Mouse (Mus musculus) spleen, adult 12 weeks (tissue): ENCODE results near the gene Kbtbd12.

Source experiments
- DNase-seq: peaks from one replicate; pipeline ENCODE4 v3.0.0; 2022; ENCODE audit warnings: low spot score

Gene Kbtbd12

DNA sequence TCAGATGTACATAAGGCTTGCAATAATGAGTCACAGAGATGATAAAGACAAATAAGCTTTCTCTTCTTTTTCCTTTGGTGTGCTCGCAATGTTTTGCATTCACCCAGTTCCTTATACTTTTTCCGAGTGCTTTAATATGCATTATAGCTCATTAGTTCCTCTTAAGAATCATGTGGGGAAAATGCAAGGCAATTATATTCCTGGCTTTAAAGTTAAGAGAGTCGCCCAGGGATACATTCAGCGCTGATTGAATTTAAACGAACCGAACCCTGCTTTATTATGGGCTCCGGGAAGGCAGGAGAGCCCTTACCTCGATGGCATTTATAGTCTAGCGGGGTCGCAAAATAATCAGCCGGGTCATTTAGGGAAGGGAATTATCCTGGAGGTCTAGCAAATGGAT is 10.8 kb downstream of the Kbtbd12 start:
- DNase-seq = no peak

DNA sequence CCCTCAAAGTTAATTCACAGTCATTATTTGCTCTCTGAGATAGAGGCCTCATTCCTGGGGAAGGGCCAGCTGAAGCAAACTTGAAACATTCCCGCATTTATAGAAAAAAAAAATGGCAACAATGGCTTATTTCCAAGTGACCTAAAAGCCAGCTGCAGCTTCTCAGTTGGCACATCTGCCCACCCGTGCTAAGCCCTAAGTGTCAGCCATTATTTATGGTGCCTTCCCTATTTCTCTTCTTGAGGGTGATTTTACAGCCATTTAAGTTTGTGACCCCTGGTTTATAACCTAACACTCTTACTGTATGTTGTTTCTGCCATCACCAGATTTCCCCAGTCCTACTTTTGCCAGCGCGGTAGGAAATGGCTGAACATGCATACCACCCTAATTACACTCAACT is 11.3 kb downstream of the Kbtbd12 start:
- DNase-seq = no peak

GRCm38 (mm10) chr6:88621816-88622481 is 15.8 kb downstream of the Kbtbd12 start:
- no peak for DNase-seq

GRCm38 (mm10) chr6:88619542-88619941 is 18.2 kb downstream of the Kbtbd12 start:
- DNase-seq = no peak

GRCm38 (mm10) chr6:88615352-88615751 is 22.4 kb downstream of the Kbtbd12 start:
- DNase-seq = no peak

DNA sequence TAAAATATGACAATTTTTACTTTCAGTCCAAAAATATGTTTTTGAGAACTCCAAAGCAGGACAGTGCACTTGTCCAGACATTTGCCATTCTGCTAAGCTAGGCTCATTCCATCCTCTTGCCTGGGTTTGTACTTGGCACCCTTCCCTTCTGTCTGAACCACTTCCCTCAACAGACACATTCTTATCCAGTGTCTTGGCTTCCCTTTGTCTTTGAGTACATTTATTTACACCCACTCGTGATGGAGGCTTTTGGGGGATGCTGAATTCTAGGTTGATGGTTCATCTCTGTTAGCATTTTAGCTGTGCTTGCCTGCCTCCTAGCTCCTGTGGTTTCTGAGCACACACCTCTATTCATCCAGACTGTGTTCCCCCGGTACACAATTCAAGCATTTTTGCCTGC is 31.3 kb downstream of the Kbtbd12 start:
- DNase-seq = no peak

GRCm38 (mm10) chr6:88605715-88606114 is 32.0 kb downstream of the Kbtbd12 start:
- DNase-seq = no peak

DNA sequence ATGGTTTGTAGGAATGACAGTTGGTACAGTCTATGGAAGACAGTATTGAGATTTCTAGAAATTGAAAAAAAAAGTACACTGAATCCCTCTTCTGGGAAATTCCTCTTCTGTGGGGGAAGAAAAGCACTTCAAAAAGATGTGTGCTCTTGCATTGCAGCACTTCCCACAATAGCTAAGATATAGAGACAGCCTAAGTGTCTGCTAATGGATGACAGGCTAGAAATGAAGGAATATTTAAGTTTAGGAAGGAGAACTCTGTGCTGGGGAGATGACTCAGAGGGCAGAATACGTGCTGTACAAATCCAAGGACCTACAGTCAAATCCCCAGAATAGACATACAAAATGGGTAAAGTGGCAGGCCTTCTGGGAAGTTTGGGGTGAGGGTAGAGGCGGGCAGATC is 32.5 kb downstream of the Kbtbd12 start:
- DNase-seq = no peak

- no peak for DNase-seq
Measured at GRCm38 (mm10) chr6:88596108-88596507, 41.6 kb downstream of the Kbtbd12 start.

DNA sequence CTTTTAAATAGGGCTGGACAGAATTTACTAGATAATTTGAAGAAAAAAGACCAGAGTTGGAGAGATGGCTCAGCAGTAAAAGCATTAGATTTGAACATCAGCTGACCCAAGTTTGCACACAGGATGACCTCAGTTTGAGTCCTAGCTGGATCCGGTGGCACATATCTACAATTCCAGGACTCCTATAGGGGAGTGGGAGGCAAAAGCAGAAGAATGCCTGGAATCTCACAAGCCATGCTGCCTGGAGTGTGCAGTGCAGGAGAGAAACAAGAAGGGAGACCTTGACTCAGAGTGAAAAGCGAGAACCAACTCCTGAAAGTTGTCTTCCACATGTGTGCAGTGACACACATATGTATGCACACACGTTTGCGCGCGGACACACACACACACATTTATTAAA is 45.4 kb downstream of the Kbtbd12 start:
- no peak for DNase-seq

GRCm38 (mm10) chr6:88590231-88590630 is 47.5 kb downstream of the Kbtbd12 start:
- DNase-seq = no peak

GRCm38 (mm10) chr6:88589517-88589916 is 48.2 kb downstream of the Kbtbd12 start:
- DNase-seq = no peak

DNA sequence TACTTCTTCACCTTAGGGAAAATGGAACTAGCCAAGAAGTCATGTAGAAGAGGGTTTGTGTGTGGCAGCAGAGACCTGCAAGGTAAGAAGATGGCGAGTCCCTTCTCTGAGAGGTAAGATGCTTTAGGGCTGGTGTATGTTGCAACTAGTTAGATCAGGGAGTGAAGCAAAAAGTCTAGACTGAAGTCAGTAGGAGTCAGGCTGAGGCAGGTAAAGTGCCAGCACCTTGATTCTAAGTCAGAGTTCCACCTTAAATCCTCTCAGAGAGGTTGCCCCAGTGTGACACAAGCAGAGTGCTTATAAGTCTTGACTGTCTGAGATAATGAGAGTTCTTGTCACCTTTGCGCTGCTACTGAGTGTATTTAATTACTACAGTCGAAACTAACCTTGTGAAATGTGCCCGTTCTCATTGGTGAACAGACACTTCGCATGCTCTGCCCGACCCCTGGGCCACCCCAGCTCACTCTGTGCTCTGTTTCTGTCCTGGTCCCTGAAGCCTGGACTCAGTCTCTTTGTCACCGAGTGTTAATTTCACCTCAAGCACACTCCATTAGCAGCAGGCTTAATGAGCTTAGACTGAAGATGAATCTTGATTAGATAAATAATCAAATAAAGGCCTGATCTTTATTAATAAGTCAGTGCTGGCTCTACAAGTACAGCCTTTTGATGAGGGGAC is 49.0 kb downstream of the Kbtbd12 start:
- no peak for DNase-seq

- DNase-seq = no peak
Measured at GRCm38 (mm10) chr6:88587091-88587490, 50.7 kb downstream of the Kbtbd12 start.

- no peak for DNase-seq
Measured at GRCm38 (mm10) chr6:88583950-88584349, 53.8 kb downstream of the Kbtbd12 start.

- no peak for DNase-seq
Measured at GRCm38 (mm10) chr6:88576495-88576894, 61.3 kb downstream of the Kbtbd12 start.

- no peak for DNase-seq
Measured at GRCm38 (mm10) chr6:88566676-88567075, 71.1 kb downstream of the Kbtbd12 start.

DNA sequence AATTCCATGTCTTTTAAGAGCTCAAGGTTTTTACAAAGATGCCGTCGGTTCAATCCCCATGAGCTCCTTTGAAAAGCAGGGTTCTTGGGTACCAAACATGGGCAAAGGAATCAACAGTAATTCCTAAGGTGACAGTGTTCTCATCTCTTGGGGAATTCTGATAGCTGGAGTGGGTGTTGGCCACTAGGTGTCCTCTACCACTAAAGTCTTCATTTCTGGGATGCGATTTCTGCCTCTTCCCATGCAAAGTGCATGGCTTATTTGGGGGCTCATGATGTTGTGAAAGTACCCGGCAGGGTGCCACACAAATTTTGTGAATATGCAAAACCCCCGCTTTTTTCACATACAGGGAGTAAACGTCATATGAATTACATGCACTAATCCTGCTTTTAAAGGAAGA is 72.7 kb downstream of the Kbtbd12 start:
- no peak for DNase-seq

- no peak for DNase-seq
Measured at GRCm38 (mm10) chr6:88560156-88560555, 77.6 kb downstream of the Kbtbd12 start.

DNA sequence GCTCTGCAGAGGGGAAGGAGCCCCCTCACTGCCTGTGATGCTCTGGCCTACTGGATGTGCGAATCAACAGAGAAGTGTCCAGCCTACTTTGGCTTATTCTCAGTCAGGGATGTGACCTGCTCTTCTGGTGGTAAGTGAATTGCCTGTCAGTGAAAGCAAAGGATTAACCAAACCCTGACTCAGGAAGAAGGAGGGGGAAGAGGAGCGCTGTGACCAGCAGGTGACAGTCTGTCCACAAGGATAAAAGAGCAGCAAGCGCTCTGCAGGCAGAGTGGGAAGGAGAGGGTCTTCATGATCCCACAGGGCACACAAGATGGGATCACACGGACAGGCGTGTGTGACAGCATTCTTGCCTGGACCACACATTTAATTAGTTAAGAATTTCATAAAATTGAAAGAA is 78.1 kb downstream of the Kbtbd12 start:
- no peak for DNase-seq

DNA sequence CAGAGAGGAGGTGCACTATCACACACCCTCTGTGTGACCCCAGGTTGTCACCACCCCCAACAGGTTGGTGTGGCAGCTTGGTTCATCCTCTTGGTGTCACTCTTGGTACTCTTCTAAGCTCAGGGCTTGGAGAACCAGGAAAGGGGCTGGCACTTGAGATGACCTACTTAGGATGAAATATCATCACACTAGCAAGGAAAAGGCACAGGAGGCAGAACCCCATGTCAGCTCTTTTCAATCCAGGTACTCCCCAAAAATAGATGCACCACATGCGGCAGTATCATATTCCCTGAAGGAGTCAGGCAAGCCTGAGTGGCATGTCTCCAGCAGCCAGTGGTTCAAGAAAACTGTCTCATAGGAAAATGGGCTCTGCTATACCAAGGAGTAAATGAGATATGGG is 79.7 kb downstream of the Kbtbd12 start:
- no peak for DNase-seq

DNA sequence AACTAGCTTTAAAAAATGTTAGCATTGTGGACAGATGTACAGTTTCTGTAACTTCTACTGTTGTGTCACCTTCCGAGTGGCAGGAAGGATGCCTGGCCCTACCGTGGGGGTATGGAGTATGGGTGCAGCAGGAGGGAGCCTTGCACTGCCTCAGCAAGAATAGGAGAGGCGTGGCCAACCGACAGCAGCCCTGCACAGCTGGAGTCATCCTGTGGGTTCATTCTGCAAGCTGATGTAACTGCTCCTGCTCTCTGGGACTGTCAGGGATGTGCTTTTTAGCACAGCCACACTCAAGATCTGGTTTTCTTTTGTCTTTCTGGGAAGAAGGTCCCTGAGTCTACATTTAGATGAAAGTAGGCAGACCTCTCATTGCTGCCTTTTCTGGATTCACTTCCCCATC is 80.2 kb downstream of the Kbtbd12 start:
- no peak for DNase-seq

DNA sequence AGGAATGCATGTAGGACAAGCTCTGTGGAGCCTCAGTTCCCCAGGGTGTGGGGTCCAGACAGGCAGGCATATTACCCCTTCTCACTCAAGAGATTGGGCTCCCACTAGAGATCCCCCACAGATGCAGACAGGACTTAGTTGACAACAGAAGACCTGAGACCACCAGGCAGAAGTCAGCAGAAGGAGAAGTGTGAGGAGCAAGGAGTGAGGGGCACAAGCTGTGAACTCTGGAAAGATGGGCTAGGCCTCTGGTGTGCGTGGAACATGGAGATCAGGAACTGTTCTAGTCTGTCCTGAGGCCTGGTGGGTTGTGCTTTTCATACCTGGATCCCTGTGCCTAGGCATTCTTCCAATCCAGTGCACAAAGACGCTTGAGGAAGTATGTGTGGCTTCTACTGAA is 87.8 kb downstream of the Kbtbd12 start:
- DNase-seq = no peak
